Mouse (Mus musculus): Measurements from ENCODE around the gene E030025P04Rik.

DNA sequence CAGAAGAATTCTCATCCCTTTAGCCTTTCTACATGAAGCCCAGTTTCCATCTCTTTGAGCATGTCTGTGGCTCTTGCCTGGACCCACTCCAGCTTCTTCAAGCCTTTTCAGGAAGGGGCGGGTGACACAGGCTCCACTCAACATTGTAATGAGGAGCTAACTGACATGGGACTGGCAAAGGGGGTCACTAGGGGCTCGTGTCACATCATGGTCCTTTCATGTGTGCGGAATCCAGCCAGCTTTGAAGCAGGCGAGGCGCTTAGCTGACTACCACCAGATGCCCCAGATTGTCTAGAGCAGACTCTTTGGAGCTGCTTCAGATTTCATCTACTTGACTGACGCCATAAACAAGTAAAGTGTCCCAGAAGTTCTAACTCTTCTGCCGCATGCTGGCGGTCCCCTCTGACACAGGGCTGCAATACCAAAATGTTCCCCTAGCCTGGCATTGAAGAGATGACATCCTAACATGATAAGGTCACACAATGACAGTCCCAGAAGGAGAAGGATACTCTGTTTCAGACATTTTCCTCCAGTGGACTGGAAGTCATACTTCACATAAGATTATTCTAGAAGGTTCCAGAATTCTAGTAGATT, 31.3 kb upstream of the E030025P04Rik start:
- TF ChIP-seq CTCF (IDR thresholded peaks at IDR 0.05) (peak; percentile 50), EP300 (IDR thresholded peaks at IDR 0.05) (peak; percentile 85)

All from lung, postnatal 0 days (tissue).